Mouse (Mus musculus) CD8-positive naive resting alpha-beta T cell, adult 2 months (primary cell): ENCODE results near the gene Gm11639.
"Not testable (repeated sequence)": the region's sequence is repeated elsewhere in the genome, so short reads cannot be mapped to it uniquely, and the experiment has no call there.

ENCODE experiments used
- DNase-seq, 2 experiments: peaks; one replicate each; pipeline ENCODE4 v3.0.0; 2022; ENCODE audit warnings: low read depth in 2 of 2, low spot score in 2 of 2

Gm11639 gene

DNA sequence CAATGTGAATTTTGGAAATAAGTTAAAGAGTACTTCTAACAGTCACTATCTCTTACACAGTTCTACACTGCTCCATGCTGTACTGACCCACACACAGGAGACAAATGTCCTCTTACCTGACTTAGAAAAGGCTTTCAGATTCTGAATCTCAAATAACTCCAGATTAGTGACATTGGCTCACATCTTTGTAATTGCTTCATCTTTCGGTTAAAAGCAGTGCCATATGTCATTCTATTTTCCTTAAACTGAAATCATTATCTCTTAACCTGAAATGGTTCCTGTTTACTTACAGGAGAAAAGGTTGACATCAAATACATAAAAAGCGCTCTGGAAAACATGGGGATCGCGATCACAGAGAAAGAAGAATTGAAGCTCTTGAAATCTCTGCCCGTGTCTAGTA, 377.8 kb downstream of the Gm11639 start, which contains the start of gene Efcab3:
TSS of gene Efcab3 (plus strand) at position 301 of the 400 bp plus-strand sequence.
- no peak for DNase-seq

DNA sequence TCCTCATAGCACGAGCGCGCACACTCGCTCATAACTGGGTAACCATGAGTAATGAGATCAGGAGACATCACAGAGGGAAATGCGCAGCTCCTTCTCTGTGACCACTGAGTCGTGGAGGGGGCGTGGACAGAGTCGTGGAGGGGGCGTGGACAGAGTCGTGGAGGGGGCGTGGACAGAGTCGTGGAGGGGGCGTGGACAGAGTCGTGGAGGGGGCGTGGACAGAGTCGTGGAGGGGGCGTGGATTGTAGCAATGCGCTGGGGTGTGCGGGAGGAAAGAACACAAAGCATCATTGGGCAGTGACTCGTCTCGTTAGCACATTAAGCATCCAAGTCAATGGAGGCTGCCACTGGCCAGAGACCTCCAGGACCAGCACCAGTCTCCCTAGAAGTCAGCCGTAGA, 426.9 kb downstream of the Gm11639 start:
- not testable (repeated sequence) for DNase-seq

DNA sequence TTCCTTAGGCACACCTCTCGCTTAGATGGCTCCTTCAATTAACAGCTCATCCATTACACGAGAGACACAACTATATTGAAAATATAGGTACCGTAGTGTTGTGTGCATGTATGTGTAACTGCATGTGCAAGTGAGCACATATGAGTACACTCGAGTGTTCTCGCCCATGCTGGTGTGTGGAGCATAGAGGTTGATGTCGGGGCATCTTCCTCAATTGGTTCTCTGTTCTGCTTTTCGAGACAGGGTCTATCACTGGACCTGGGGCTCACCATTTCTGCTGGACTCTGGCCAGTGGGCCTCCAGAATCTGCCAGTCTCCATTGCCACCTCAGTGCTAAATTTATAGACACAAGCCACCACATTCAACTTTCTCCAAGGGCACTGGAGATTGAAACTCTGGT, 432.3 kb downstream of the Gm11639 start:
- DNase-seq = no peak

DNA sequence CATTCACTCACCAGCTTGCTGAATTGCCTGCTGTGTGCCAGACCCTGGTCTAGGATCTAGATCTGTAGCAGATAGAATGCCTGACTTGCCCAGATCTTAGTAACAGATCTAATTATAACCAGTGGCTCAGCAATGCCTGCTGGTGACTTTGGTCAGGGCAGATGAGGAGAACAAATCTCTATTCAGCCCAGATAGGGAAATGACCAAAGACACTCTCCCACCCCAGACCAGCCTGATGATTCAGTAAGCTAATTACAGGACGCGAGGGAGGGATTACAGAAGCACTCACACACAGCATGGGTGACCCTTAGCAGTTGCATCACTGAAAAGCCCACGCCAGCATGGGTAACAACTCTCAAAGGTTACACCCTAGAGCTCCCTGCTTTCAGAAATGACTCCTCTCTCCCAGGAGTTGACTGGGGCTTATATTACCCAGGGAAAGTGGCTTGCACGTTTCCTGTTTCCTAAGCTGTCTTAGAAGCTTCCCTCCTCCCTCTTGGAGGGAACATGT, 435.1 kb downstream of the Gm11639 start:
- DNase-seq = no peak

DNA sequence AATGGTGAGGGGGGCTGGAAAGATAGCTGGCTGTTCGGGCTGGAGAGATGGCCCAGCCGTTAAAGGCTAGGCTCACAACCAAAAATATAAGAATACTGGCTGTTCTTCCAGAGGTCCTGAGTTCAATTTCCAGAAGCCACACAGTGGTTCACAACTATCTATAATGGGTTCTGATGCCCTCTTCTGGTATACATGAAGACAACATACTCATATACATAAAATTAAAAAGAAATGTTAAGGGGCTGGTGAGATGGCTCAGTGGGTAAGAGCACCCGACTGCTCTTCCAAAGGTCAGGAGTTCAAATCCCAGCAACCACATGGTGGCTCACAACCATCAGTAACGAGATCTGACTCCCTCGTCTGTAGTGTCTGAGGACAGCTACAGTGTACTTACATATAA, 436.3 kb downstream of the Gm11639 start:
- DNase-seq = not testable (repeated sequence)

DNA sequence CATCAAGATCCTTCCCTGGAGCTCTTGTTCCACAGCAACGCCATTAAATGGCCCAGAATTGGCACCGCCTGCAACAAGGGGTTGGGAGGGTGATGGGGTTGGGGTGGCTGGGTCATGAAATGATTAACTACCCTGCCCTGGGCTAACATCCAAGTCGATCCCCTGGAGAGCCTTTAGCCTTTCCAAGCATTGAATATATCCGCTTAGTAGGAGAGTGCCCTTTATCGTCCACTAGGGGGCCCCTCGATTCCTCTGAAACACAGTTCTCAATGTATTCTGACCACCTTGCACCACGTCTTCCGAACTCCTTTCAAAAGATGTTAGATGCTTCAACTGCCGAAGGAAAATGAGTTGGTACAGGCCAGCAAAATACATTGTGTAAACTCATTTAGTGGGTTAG, 438.5 kb downstream of the Gm11639 start:
- DNase-seq = peak; percentile 9 to 40

DNA sequence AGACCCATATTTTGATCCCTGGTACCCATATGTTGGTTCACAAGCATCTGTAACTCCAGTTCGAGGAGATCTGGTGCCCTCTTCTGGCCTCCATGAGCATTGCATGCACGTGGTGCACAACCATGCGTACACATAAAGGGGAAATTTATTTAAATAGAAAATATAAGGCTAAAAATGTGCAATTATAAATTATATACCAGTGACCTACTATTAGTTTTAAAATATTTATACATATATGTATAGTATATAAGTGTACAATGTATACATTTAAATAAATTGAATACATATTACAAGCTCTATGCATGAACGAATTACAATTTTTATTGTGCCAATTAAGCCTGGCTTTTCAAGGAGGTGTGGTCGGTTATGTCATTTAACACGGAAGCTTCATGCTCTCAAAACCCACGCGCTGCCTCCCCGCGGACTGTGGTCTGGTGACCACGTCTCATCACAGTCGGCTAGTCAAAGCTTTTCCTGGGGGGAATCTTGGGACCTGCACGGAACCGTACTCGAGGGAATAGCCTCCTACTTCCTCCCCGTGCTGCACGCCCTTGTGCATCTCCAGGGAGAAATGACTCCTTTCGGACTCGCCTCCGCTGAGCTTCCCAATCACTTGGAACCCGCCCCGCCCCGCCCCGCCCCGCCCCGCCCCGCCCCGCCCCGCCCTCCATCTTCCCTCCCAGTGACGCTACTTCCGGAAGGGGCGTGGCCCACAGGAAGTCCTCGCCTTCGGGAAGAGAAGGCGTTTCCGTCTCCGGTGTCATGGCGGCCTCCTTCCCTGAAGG, 440.4 kb downstream of the Gm11639 start, which contains the start of gene Mettl2:
TSS of gene Mettl2 (plus strand) at position 691 of the 785 bp plus-strand sequence.
- DNase-seq = peak; percentile 55 to 76

DNA sequence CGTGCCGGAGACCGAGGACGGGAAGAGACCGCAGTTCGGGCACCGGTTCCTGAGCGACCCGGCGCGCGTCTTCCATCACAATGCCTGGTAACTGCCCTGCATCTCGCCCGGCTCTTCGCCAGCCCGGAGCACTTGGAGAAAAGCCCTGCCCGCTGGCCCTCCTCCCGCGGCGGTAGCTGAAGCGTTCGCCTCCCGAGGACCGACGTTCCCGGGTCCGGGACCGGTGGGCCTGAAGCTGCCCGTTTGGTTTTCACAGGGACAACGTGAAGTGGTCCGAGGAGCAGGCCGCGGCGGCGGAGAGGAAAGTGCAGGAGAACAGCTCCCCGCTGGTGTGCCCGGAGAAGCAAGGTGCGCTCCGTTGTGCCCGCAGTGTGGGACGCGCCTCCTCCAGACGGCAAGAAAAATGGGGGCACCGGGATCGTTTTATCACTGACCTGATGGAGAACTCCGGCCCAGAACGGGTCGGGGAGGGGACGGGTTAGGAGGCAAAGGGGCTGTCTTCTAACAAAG, 441.1 kb downstream of the Gm11639 start:
- DNase-seq = no peak

DNA sequence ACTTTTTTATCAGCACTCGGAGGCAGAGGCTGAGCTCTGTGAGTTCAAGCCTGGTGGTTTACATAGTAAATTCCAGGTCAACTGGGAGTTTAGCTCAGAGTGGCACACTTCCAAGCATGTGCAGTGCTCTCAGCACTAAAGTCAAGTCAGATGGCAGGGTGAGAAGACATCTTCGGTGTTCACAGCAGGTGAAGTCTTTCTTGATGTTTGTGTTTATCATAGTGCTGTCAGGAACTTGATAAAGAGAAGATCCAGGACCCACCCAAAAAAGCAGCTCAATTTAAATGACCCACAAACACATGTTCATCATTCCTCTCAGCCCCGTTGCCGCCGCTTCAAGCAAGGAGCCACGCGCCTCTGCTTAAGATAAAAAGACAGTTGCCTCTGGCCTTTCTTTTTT, 450.2 kb downstream of the Gm11639 start:
- no peak for DNase-seq

DNA sequence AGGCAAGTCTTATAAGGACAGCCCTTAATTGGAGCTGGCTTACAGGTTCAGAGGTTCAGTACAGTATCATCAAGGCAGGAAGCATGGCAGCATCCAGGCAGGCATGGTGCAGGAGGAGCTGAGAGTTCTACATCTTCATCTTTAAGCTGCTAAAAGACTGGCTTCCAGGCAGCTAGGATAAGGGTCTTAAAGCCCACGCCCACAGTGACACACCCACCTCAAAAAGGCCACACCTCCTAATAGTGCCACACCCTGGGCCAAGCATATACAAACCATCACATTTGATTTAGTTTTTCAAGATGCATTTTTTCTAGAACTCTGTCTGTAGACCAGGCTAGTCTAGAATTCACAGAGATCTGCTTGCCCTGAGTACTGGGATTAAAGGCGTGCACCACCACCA, 451.7 kb downstream of the Gm11639 start:
- not testable (repeated sequence) for DNase-seq

DNA sequence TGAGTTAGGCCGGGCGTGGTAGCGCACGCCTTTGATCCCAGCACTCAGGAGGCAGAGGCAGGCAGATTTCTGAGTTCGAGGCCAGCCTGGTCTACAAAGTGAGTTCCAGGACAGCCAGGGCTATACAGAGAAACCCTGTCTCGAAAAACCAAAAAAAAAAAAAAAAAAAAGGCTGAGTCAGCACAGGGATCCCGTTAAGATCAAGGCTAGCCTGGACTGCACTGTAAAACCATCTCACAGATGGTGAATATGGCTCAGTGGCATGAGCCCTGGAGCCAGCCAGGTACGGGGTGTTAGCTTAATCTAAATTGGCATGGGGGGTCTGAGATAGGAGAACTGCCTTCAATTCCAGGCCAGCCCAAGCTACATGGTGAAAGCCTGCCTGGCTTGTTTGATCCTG, 455.0 kb downstream of the Gm11639 start:
- DNase-seq = not testable (repeated sequence)

DNA sequence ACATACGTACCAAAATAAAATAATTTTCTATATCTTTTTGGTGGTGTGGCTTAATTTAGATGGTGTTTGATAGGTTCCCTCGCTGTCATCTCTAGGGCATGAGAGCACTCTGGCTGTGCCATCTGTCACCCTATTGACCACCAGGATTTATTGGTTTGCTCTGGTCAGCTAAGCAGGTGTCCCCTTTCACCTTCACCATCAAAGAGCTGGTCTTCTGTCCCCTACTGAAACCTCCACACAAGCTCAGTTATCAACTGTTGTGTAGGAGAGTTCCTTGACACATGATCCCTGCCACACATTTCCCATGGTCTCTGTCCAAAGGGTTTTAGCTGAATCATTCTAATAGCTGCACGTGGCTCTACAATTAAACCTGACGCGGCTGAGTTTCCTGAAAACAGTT, 455.6 kb downstream of the Gm11639 start:
- no peak for DNase-seq

DNA sequence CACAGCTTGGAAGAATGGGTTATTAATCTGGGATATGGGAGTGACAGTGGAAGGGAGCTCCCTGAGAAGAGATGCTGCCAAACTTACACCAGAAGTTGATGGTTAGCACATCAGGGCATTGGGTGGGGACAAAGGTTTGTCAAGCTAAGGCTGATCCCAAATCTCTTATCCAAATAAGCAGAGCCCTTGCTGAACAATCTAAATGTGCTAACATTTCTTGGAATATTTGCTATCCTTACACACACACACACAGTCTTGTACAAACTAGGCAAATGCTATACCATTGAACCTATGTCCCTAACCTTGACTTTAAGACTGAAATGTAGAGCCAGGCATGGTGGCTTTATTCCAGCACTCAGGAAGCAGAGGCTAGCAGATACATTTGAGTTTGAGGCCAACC, 458.1 kb downstream of the Gm11639 start:
- no peak for DNase-seq

DNA sequence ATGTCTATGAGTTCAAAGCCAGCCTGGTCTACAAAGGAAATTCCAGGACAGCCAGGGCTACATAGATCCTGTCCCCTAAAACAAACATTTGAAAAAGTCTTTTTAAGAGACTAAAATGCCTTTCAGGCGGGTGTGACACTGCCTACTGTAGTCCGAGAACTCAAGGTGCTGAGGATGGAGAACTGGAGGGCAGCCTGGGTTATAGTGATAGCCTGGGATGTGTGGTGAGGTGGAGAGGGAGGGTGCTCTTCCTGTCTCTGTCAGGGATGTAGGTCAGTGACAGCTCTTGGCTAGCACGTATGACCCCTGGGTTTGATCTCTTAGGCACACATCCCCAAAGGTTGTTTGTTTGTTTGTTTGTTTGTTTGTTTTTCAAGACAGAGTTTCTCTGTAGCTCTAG, 458.6 kb downstream of the Gm11639 start:
- DNase-seq = no peak

DNA sequence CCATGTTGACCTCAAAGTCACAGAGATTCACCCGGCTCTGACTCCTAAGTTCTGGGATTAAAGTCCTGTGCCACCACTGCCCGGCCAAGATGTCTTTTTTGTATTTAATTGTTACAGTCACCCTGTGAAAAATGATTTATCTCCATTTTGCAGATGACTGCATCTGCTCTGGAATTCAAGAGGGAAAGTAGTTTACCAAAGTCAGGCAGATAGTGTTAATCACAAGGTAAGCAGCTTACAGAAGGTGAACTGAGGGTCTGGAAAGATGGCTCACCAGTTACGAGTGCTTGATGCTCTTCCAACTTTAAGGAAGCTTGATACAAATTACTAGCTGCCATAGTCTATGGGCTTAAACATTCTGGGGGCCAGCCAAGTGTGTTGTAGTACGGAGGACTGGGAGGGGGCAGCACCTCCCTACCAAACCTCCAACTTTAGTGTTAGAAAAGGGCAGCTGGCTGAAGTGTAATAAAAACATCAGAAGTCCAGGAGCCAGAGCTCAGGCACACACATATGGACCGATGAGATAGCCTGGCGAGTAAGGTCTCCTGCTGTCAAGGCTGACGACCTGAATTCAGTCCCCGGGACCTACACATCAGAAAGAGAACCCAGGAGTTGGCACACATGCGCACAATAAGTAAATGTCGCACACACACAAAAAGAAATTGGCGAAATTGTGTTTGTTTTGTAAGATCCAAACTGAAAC, 459.2 kb downstream of the Gm11639 start:
- DNase-seq = no peak

DNA sequence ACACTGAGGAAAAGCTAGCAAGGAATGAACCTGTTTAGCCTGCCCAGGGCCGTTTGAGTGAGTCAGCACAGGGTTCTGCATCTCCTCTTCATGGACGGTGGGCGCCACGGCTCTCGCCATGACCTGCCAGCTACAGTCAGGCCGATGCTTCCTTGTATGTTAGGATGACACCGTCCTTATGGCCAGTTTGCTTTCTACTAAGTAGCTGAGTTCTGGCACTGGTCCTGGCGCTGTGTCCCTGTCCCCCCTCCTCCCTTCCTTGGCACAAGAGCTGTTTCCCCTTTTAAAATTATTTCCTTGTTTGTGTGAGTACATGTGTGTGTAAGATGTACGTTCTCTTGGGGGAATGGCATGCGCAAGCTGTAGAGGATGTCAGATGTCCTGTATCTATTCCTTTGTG, 459.7 kb downstream of the Gm11639 start:
- DNase-seq = no peak

DNA sequence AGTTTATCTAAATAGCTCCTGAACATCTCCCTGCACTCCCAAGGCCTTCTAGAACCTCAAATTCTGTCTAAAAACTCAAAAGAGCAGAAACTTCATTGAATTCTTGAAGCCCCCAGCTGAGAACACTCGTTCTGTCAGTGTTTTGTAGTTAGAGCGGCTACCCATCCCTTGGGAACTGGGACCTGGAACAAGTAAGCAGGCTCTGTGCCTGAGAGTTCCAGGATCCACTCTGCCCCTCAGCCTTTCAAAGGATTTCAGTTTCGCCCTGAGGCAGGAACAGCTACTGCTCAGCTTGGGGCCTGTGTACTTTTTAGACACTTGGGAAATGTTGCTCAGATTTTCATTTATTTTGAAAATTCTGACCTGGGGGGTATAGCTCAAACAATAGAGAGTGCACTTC, 461.1 kb downstream of the Gm11639 start, which contains the start of gene Gm10842:
TSS of gene Gm10842 (plus strand) at position 301 of the 400 bp plus-strand sequence.
- no peak for DNase-seq

DNA sequence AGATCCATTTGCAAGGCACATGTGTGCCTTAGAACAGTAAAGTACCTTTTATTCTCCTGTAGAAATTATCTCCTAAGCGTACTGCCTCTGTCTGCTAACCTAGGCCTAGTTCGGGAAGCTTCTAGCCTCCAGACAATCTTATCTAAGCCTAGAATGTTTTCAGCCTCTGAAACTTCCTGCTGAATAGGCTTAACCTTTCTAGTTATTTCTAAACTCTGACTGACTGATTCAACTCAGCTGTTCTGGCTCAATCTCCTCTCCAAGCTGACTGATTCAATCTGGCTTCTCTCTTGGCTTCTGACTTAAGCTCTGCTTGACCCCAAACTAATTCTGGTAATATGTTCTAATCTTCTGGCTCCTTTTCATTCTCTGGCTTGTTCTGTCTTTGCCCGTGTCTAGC, 463.8 kb downstream of the Gm11639 start:
- DNase-seq = no peak

DNA sequence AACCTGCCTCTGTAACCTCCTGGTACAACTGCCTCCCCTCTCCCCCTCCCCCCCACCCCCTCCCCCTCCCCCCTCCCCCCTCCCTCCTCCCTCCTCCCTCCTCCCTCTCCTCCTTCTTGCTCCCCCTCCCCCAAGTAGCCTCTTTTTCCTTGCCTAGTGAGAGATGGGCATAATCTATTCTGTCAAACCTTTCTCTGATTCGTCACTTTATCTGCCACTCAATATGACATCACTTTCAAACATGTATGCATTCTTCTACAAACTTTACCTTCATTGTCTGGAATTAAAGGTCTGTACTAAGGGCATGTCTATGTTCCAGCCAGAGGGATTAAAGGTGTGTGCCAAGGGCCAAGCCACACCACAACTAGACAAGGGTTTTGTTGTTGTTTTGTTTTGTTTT, 464.3 kb downstream of the Gm11639 start:
- DNase-seq = no peak

DNA sequence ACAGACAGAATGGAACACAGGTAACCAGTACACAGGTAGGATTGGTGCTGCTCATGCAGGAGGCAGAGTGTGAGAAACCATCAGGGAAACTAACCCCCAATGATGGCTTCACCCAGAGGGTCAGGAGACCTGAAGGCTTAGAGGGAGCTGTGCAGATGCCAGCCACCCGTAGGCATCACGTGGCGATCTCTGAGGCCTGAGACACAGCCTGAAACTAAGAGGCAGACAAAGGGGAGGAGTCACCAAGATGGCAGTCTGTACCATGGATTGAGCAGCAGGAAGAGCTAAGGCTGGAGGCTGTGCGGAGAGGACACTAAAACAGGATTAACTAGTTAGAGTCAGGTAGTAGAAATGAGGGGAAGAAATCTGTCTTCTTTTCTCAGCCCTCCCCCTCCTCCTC, 465.2 kb downstream of the Gm11639 start:
- no peak for DNase-seq

DNA sequence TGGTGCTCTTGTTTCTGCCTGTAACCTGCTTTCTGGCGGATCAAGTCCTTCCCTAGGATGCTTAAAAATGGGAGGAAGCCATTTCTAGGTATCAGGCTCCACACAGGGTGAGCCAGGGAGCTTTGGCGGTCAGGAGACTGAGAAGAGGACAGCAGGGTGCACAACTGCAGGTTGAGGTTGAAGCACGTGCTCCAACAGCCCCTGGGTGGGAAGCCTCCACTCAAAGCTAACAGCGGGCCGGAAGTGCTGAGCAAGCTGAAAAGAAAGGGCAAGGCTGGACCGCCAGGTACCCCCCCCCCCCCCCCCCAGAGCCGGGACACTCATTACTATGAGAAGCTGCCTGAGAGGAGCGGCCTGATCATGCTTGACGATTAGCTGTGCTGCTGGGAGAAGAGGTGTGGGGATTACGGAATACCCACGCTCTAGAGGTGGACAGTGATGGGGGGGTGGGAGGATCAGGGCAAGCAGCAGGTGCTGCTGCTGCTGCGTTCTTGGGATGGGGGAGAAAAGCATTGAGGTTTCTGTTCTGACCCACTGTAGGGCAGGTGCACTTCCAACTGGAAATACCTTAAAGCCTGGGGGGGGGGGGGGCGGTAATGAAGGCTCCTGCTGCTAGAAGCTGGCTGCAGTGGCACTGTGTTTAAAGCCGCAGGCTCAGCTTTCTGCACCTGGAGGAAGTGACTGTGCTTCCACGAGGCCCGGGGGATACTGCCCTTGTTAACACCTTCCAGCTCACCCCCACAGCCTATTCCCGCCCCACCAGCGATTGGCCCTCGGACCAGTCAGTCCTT, 465.9 kb downstream of the Gm11639 start:
- DNase-seq = no peak
